Mouse (Mus musculus) liver, postnatal 0 days (tissue): ENCODE results near the gene Ldlrad2.

Source experiments
- CTCF ChIP-seq: sonication (generic); IDR thresholded peaks from 2 replicates; pipeline ENCODE4 v1.5.1; 2016; ENCODE audit warnings: antibody characterized with exemption, low read depth
- EP300 ChIP-seq: IDR thresholded peaks from 2 replicates; pipeline ENCODE4 v1.6.1; 2016; ENCODE audit warnings: antibody characterized with exemption, low read depth, mild to moderate bottlenecking

GRCm38 (mm10) chr4:137553466-137553865 lies 20.9 kb downstream of the Ldlrad2 start:
- TF ChIP-seq CTCF (no peak), EP300 (no peak)
